Mouse (Mus musculus) liver, embryonic 16.5 days (tissue): Measurements from ENCODE around the gene Resf1. TPM values are rescaled to one million over a fixed set of nuclear protein-coding genes. Genes with fewer than 3 reads are reported as not detected.
A peak's percentile ranks its signal among the peaks of the same experiment; 100 is the strongest.
"Not testable (repeated sequence)": the region's sequence is repeated elsewhere in the genome, so short reads cannot be mapped to it uniquely, and the experiment has no call there.

ENCODE experiments used
- ATAC-seq: fragments of 200-750 bp; cut with Nextera tagmentation; 2 replicates; pipeline ENCODE4 v1.8.0; 2017; ENCODE audit warnings: low read depth, mild to moderate bottlenecking, moderate number of reproducible peaks, moderate library complexity
- H3K27ac ChIP-seq: fragments of 300-500 bp; sonication (generic); 2 replicates; pipeline ENCODE4 v1.5.1; 2014; ENCODE audit warnings: mild to moderate bottlenecking, low read length
- H3K27me3 ChIP-seq: fragments of 300-500 bp; sonication (generic); 2 replicates; pipeline ENCODE4 v1.6.1; 2014; ENCODE audit warnings: low read depth, low read length, mixed read lengths; ENCODE audit not compliant: control insufficient read depth, insufficient read depth
- H3K36me3 ChIP-seq: fragments of 300-500 bp; sonication (generic); 2 replicates; pipeline ENCODE4 v1.6.1; 2014; ENCODE audit warnings: mild to moderate bottlenecking; ENCODE audit not compliant: control insufficient read depth, insufficient read depth
- H3K4me1 ChIP-seq: fragments of 300-500 bp; sonication (generic); 2 replicates; pipeline ENCODE4 v1.6.1; 2014; ENCODE audit warnings: low read depth, low read length, mixed read lengths; ENCODE audit not compliant: control insufficient read depth
- H3K4me2 ChIP-seq: fragments of 300-500 bp; sonication (generic); 2 replicates; pipeline ENCODE4 v1.6.1; 2014; ENCODE audit warnings: low read depth, low read length, mixed read lengths
- H3K4me3 ChIP-seq: fragments of 300-500 bp; sonication (generic); 2 replicates; pipeline ENCODE4 v1.5.1; 2014; ENCODE audit warnings: low read depth, mild to moderate bottlenecking, low read length
- H3K9ac ChIP-seq: fragments of 300-500 bp; sonication (generic); 2 replicates; pipeline ENCODE4 v1.6.1; 2014; ENCODE audit warnings: low read depth, low read length
- H3K9me3 ChIP-seq: fragments of 300-500 bp; sonication (generic); replicated peaks from 2 replicates; pipeline ENCODE4 v1.6.1; 2016; ENCODE audit warnings: low read length; ENCODE audit not compliant: control insufficient read depth
- WGBS: fragments of 180-500 bp; shearing (Covaris S2); extraction: QIAGEN DNeasy Blood & Tissue Kit; methylation state at CpG from one replicate; pipeline ENCODE4 v1.1.7; 2014; ENCODE audit not compliant: insufficient replicate concordance; 5-methylcytosine and 5-hydroxymethylcytosine counted together
- polyA plus RNA-seq: library from polyadenylated mRNA; unstranded; fragments of >200 nt; fragmentation: Nextera tagmentation; extraction: Ambion mirVana; gene quantifications from 2 replicates; pipeline ENCODE4 v1.2.1, GENCODE M21; 2015

Gene Resf1
- polyA plus RNA-seq, result 28.0 and 32.0 TPM in 2 replicates

DNA sequence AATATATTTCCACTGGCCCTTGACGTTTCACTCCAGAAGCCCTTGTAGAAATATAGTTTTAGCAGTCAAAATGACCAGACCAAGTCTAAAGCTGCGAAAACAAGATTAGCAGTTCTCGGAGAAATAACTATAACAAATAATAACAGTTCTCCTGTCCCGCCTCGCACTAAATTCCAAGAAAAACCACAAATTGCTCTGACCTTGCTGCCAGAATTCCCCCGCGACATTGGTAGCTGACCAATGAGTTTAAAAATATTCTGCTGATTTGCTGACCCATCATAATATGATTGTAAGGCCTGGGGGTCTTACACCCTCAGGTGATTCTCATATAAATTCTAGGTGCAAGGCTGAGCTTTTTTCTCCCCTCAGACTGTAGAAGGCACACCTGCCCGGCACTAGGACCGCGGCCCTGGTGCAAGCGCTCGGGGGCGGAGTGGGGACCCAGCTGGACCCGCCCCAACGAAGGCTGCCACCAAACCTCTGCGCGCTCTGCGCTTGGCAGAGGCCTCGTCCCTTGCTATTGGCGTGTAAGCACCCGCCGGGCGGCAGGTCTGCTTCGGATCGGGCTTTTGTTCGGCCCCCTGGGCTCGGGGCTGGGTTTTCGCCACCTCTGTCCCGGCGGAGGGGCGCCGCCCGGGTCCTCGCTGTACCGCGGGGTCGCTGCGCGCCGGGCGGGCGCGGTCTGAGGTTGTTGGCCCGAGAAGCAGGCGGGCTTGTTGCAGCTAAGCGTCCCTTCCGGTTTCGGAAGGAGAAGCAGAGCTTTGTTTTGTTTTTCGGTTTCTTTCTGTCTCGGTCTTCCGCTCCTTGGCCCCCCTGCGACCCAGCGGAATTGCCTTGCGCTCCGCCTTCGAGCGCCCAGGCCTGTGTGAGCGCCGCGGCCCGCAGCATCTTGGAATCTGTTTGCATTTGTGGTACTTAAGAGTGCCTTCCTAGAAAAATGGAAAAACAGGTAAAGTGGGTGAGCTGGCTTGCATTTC is at the start of gene Resf1:
Resf1 (plus strand) TSS at position 459 of the 977 bp plus-strand sequence.
- peak within 1 kb of the TSS; percentile 99 for H3K4me3 ChIP-seq
- H3K27me3 ChIP-seq, result no peaks in the 10 kb centered on the region
- peak; percentile 96 for ATAC-seq
- peaks cover 22% of the 10 kb centered on the region for H3K4me1 ChIP-seq
- H3K27ac ChIP-seq, result peak within 1 kb of the TSS; percentile 98
- H3K36me3 ChIP-seq, result peaks cover 11% of the 10 kb centered on the region
- H3K4me2 ChIP-seq, result peak within 1 kb of the TSS; percentile 73
- H3K9me3 ChIP-seq, result peaks cover 6% of the 10 kb centered on the region
- 2% methylated on average over 61 of the region's 61 CpGs for WGBS
- peak within 1 kb of the TSS; percentile 99 for H3K9ac ChIP-seq

- Histone ChIP-seq H3K9me3 (no peaks in the 10 kb centered on the region), H3K4me3 (no peak overlapping the region), H3K27me3 (no peaks in the 10 kb centered on the region), H3K9ac (no peak overlapping the region), H3K27ac (no peak overlapping the region), H3K4me1 (no peaks in the 10 kb centered on the region), H3K4me2 (no peak overlapping the region), H3K36me3 (no peaks in the 10 kb centered on the region)
- ATAC-seq, result peak; percentile 53
- WGBS, result 32% methylated on average over 3 of the region's 3 CpGs
Measured at GRCm38 (mm10) chr6:149260801-149261239, 48.4 kb upstream of the Resf1 start.

DNA sequence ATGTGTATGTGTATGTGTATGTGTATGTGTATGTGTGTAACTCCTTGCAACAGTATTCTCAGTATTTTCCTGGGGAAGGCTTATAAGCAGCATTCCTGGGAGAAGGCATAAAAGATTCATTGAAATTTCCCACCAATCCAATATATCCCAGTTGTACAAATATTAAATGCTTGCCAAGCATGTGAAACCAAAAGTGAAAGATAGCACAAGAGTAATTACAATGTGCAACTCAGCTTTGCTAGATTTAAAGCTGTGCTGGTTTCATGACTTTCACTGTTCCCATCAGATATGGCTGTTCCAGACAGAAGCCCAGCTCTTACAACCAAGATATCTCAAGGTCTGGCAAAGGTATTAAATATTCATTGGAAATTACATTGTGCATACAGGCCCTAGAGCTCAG is 41.3 kb upstream of the Resf1 start:
- Histone ChIP-seq H3K9me3 (no peaks in the 10 kb centered on the region), H3K4me2 (no peak overlapping the region), H3K9ac (no peak overlapping the region), H3K4me1 (no peaks in the 10 kb centered on the region), H3K4me3 (no peak overlapping the region), H3K36me3 (no peaks in the 10 kb centered on the region), H3K27ac (no peak overlapping the region), H3K27me3 (no peaks in the 10 kb centered on the region)
- ATAC-seq, result no peak

- whole genome bisulfite sequencing, result 15% methylated on average over 2 of the region's 2 CpGs
- H3K9ac ChIP-seq, result peak overlapping the region; percentile 40; the same call in 1 of the 2 replicates
- peak; percentile 97 for ATAC-seq
- peak overlapping the region; percentile 96 for H3K27ac ChIP-seq
- no peaks in the 10 kb centered on the region for H3K27me3 ChIP-seq
- no peaks in the 10 kb centered on the region for H3K9me3 ChIP-seq
- H3K4me2 ChIP-seq, result peak overlapping the region; percentile 34
- no peaks in the 10 kb centered on the region for H3K36me3 ChIP-seq
- H3K4me3 ChIP-seq, result no peak overlapping the region
- H3K4me1 ChIP-seq, result peaks cover 10% of the 10 kb centered on the region
Measured at GRCm38 (mm10) chr6:149278248-149278731, 30.9 kb upstream of the Resf1 start.

GRCm38 (mm10) chr6:149278866-149279265 is 30.3 kb upstream of the Resf1 start:
- WGBS, result 36% methylated on average over 1 of the region's 1 CpGs
- ATAC-seq, result peak; percentile 60
- H3K27ac ChIP-seq, result peak overlapping the region; percentile 96

DNA sequence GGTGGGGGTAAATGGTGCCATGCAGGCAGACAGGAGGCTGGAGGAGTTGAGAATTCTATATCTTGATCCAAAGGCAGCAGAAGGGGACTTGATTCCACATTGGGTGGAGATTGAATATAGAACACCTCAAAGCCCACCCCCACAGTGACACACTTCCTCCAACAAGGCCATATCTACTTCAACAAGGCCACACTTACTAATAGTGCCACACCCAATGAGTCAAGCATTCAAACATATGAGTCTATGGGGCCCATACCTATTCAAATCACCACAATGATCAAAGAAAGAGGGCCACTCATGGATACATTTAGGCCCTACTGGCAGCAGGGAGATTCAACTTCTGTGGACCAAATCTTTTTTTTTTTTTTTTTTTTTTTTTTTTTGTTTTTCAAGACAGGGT is 28.7 kb upstream of the Resf1 start:
- ATAC-seq, result peak; percentile 33
- no peak overlapping the region for H3K4me3 ChIP-seq
- peaks cover 10% of the 10 kb centered on the region for H3K4me1 ChIP-seq
- H3K9ac ChIP-seq, result no peak overlapping the region
- no peak overlapping the region for H3K27ac ChIP-seq
- no peaks in the 10 kb centered on the region for H3K27me3 ChIP-seq
- H3K36me3 ChIP-seq, result no peaks in the 10 kb centered on the region
- no peak overlapping the region for H3K4me2 ChIP-seq
- H3K9me3 ChIP-seq, result no peaks in the 10 kb centered on the region

More at GRCm38 (mm10) chr6:149278866-149279265, 30.3 kb upstream of the Resf1 start:
- Histone ChIP-seq H3K4me2 (peak overlapping the region; percentile 34), H3K4me3 (no peak overlapping the region), H3K27me3 (no peaks in the 10 kb centered on the region), H3K9me3 (no peaks in the 10 kb centered on the region), H3K36me3 (no peaks in the 10 kb centered on the region), H3K4me1 (peaks cover 10% of the 10 kb centered on the region), H3K9ac (peak overlapping the region; percentile 40; the same call in 1 of the 2 replicates)

DNA sequence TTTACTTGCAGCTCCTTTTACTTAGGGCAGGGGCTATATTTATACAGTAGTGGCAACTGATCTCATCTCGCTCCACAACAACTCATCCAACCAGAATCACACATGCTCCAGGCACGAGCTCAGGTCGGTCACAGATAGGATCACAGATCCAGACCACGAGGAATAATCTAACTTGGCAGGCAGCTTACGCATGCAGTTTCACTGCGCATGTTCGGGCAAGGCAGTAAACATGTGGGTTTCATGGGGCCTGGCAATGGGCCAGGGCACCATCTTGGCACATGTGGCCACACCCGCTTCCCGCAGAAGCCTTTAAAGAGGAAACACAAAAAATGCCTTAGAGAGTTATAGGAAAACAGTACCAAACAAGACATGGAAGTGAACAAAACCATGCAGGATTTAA is 21.0 kb upstream of the Resf1 start:
- not testable (repeated sequence) for H3K27me3 ChIP-seq, H3K4me2 ChIP-seq, H3K36me3 ChIP-seq, ATAC-seq, H3K4me3 ChIP-seq, H3K9ac ChIP-seq, H3K4me1 ChIP-seq, H3K9me3 ChIP-seq, H3K27ac ChIP-seq
- 68% methylated on average over 9 of the region's 9 CpGs for WGBS

- H3K9me3 ChIP-seq, H3K27ac ChIP-seq, H3K36me3 ChIP-seq, H3K4me2 ChIP-seq, ATAC-seq, H3K4me3 ChIP-seq, H3K4me1 ChIP-seq, H3K27me3 ChIP-seq, H3K9ac ChIP-seq: not testable (repeated sequence)
Measured at GRCm38 (mm10) chr6:149303231-149303630, 6.0 kb upstream of the Resf1 start.

DNA sequence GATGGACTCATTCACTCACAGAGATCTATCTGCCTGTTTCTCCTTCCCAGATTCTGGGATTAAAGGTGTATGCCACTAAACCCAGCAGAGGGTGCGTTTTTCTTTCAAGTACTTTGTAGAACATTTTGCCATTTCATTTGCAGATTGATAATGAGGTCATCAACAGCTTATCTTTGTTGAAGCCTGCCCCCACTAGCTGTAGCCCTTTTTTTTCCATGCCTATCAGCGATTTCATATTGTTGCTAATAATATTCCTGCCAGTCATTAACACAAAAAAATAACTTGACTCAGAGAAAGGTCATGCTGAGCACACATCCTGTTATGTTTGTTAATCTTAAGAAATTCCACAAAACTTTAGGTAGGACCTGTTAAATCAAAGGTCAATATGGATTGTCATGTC is 2.1 kb upstream of the Resf1 start:
- H3K36me3 ChIP-seq, result peaks cover 8% of the 10 kb centered on the region
- no peak for ATAC-seq
- no peaks in the 10 kb centered on the region for H3K27me3 ChIP-seq
- WGBS, result 67% methylated on average over 2 of the region's 2 CpGs
- no peak overlapping the region for H3K4me3 ChIP-seq
- H3K9ac ChIP-seq, result no peak overlapping the region
- H3K4me2 ChIP-seq, result no peak overlapping the region
- peaks cover 6% of the 10 kb centered on the region for H3K9me3 ChIP-seq
- H3K27ac ChIP-seq, result no peak overlapping the region
- peaks cover 22% of the 10 kb centered on the region for H3K4me1 ChIP-seq
